In genomic region chr11:35840282-35840681, GRCm38 (mm10) we compare ENCODE assay signal across 11 mouse cellular contexts. TPM values are rescaled to one million over a fixed set of nuclear protein-coding genes. Genes with fewer than 3 reads are reported as not detected.
DNase-seq lines count a peak whose midpoint lies in the region; ATAC-seq and TF ChIP-seq lines count a peak whose summit lies in the region.
"Had no signal": no experiment of that assay in that cellular context is flagged by ENCODE, and none has a peak within 500 bp of the region (broad histone marks: within the 10 kb centered on the region; RNA-seq: fewer than 3 reads in every experiment).

No protein-coding gene starts in this region.

- 0 out of 2 replicates have a peak, but pooled peaks have one; percentile 10 for TF ChIP-seq CTCF in cerebellum, adult 2 months (IDR thresholded peaks at IDR 0.05; ENCODE audit: borderline replicate concordance, insufficient read depth, low read depth, low read length)
- peak; percentile 51; the same call in 1 of the 2 replicates for TF ChIP-seq CTCF in liver, adult 2 months (IDR thresholded peaks at IDR 0.05; ENCODE audit: low read depth, low read length)
- peak; percentile 43; the same call in 1 of the 2 replicates for TF ChIP-seq CTCF in brain, embryonic 14.5 days (IDR thresholded peaks at IDR 0.05; ENCODE audit: borderline replicate concordance, extremely low read depth, insufficient read depth, insufficient read length)

- no peak overlapping the region for H3K4me2 ChIP-seq in liver, embryonic 12.5 days

- TF ChIP-seq POLR2A in cerebellum, adult 2 months (IDR thresholded peaks at IDR 0.05; ENCODE audit: borderline replicate concordance, insufficient read depth, low read length), result no peak
- TF ChIP-seq POLR2A in liver, adult 2 months (IDR thresholded peaks at IDR 0.05; ENCODE audit: extremely low read depth, insufficient read depth, low read length), result no peak
- no peak for TF ChIP-seq POLR2A in brain, embryonic 14.5 days (IDR thresholded peaks at IDR 0.05; ENCODE audit: borderline replicate concordance, extremely low read depth, insufficient read depth, insufficient read length, poor library complexity, severe bottlenecking)

- 80% methylated on average over 7 of the region's 7 CpGs for WGBS in cerebellum, adult 2 months
- 83% methylated on average over 7 of the region's 7 CpGs for WGBS in liver, adult 2 months
- 73% methylated on average over 7 of the region's 7 CpGs for WGBS in liver, embryonic 12.5 days (ENCODE audit: insufficient replicate concordance)

- no peak overlapping the region for H3K27ac ChIP-seq in cerebellum, adult 2 months (ENCODE audit: insufficient read depth, low read length)
- no peak overlapping the region for H3K27ac ChIP-seq in liver, adult 2 months (replicated peaks; ENCODE audit: insufficient read depth, low read depth, low read length)
- no peak overlapping the region for H3K27ac ChIP-seq in liver, embryonic 12.5 days

- no peaks in the 10 kb centered on the region for H3K27me3 ChIP-seq in cerebellum, adult 2 months (ENCODE audit: control insufficient read depth, insufficient read depth, low read length)
- no peaks in the 10 kb centered on the region for H3K27me3 ChIP-seq in liver, adult 2 months (ENCODE audit: control insufficient read depth, insufficient read depth, low read length)
- no peaks in the 10 kb centered on the region for H3K27me3 ChIP-seq in liver, embryonic 12.5 days (replicated peaks)

- no peak for DNase-seq in cerebellum, adult 2 months
- no peak for DNase-seq in cerebellum, adult 9-10 months
- DNase-seq in liver, adult 2 months (ENCODE audit: extremely low read depth, low read depth, low spot score), result no peak
- peak; percentile 51 for DNase-seq in A20 (ENCODE audit: low read depth, low spot score)
- DNase-seq in brain, embryonic 14.5 days (ENCODE audit: low read depth), result no peak
- DNase-seq in adrenal gland, adult (ENCODE audit: inconsistent age in 2 of 2, low spot score in 1 of 2), result no peak
- DNase-seq in urinary bladder, postnatal 14 days (ENCODE audit: low spot score), result no peak
- DNase-seq: heart, postnatal 36 days had no signal

- H3K36me3 ChIP-seq in liver, adult 2 months (ENCODE audit: control insufficient read depth, insufficient read depth, low read length), result peaks cover 17% of the 10 kb centered on the region
- H3K36me3 ChIP-seq in liver, embryonic 12.5 days, result no peaks in the 10 kb centered on the region

- H3K9me3 ChIP-seq in liver, embryonic 12.5 days (replicated peaks), result no peaks in the 10 kb centered on the region

- no peak overlapping the region for H3K4me3 ChIP-seq in cerebellum, adult 2 months (replicated peaks; ENCODE audit: insufficient read depth, low read depth, low read length)
- H3K4me3 ChIP-seq in liver, adult 2 months (ENCODE audit: insufficient read depth, low read depth, low read length), result no peak overlapping the region
- H3K4me3 ChIP-seq in liver, embryonic 12.5 days, result no peak overlapping the region

- H3K4me1 ChIP-seq in cerebellum, adult 2 months (ENCODE audit: control insufficient read depth, insufficient read depth, low read length), result no peaks in the 10 kb centered on the region
- H3K4me1 ChIP-seq in liver, adult 2 months (ENCODE audit: control insufficient read depth, insufficient read depth, low read length), result no peaks in the 10 kb centered on the region
- peaks cover 27% of the 10 kb centered on the region for H3K4me1 ChIP-seq in liver, embryonic 12.5 days

- H3K79me2 ChIP-seq in liver, adult 2 months (ENCODE audit: control insufficient read depth, insufficient read depth, low read length), result no peaks in the 10 kb centered on the region

- H3K9ac ChIP-seq in liver, adult 2 months (ENCODE audit: low read depth, low read length), result no peak overlapping the region
- no peak overlapping the region for H3K9ac ChIP-seq in liver, embryonic 12.5 days

- no peak for ATAC-seq in liver, embryonic 12.5 days

RNA-seq across cellular contexts. Expression of gene Rars, which starts 6.0 kb away (rescaled TPM):
- polyA plus RNA-seq in cerebellum, adult 2 months (2012; rRNA removed), result 45.7 and 45.9 TPM in 2 replicates
- 27.9 and 29.4 TPM in 2 replicates for total RNA-seq in liver, adult 2 months (2014; rRNA removed)
- 9.7 and 10.2 TPM in 2 replicates for polyA plus RNA-seq in liver, adult 2 months (2012; rRNA removed)
- 78.9 and 80.3 TPM in 2 replicates for polyA plus RNA-seq in liver, embryonic 12.5 days (2016; fragmentation: Nextera tagmentation; extraction: Ambion mirVana)
- 56.4 and 57.1 TPM in 2 replicates for polyA plus RNA-seq in brain, embryonic 14.5 days (2012; rRNA removed)

RNA-seq across cellular contexts. Expression of gene Fbll1, which starts 41.6 kb away (rescaled TPM):
- polyA plus RNA-seq in cerebellum, adult 2 months (2012; rRNA removed), result 45.5 TPM in 2 replicates
- not detected in 2 replicates for total RNA-seq in liver, adult 2 months (2014; rRNA removed)
- polyA plus RNA-seq in liver, adult 2 months (2012; rRNA removed), result not detected in 2 replicates
- not detected in 2 replicates for polyA plus RNA-seq in liver, embryonic 12.5 days (2016; fragmentation: Nextera tagmentation; extraction: Ambion mirVana)
- polyA plus RNA-seq in brain, embryonic 14.5 days (2012; rRNA removed), result 82.5 and 83.9 TPM in 2 replicates
- total RNA-seq: heart, postnatal 36 days; neutrophil, adult 5-6 weeks had no signal
- polyA plus RNA-seq: lung, embryonic 16.5 days had no signal

Comparison
In these comparisons a context has a peak if more than half of its experiments do, and no peak if none do; other contexts are left out.
1. RNA of gene Fbll1, which starts 41.6 kb away (polyA plus RNA-seq): 82.5 to 83.9 TPM in brain, embryonic 14.5 days and 45.5 TPM in cerebellum, adult 2 months; not detected in liver, adult 2 months and not detected in liver, embryonic 12.5 days; every median in the first group is over 10 times any median in the second.
2. Peak in every context shown above with its lines, with median percentiles within 50 percentile points of each other: CTCF ChIP-seq.